Mouse (Mus musculus): ENCODE measurements at regions not wholly inside any gene's neighbourhood (a gene's known extent, or its start where the extent isn't known, plus 50 kb on each side); places are given as distances from the start of the nearest gene placed in this dataset.

- DNase-seq, result no peak
Measured at GRCm38 (mm10) chr11:71517377-71517776, 232.3 kb upstream of the Wscd1 start.

GRCm38 (mm10) chr11:71527691-71528090, 222.0 kb upstream of the Wscd1 start:
- DNase-seq, result no peak

GRCm38 (mm10) chr11:71528588-71528987, 221.1 kb upstream of the Wscd1 start:
- DNase-seq, result no peak

- DNase-seq, result no peak
Measured at GRCm38 (mm10) chr11:71541178-71541845, 208.4 kb upstream of the Wscd1 start.

GRCm38 (mm10) chr11:71557412-71557811, 192.3 kb upstream of the Wscd1 start:
- DNase-seq, result no peak

- no peak for DNase-seq
Measured at GRCm38 (mm10) chr11:71564831-71565230, 184.9 kb upstream of the Wscd1 start.

GRCm38 (mm10) chr11:71576801-71577200, 172.9 kb upstream of the Wscd1 start:
- DNase-seq, result no peak

- DNase-seq, result no peak
Measured at GRCm38 (mm10) chr11:71581775-71582174, 167.9 kb upstream of the Wscd1 start.

- no peak for DNase-seq
Measured at GRCm38 (mm10) chr11:71591014-71591413, 158.7 kb upstream of the Wscd1 start.

- DNase-seq, result no peak
Measured at GRCm38 (mm10) chr11:71594250-71594847, 155.4 kb upstream of the Wscd1 start.

GRCm38 (mm10) chr11:71597709-71598108, 152.0 kb upstream of the Wscd1 start:
- DNase-seq, result no peak

GRCm38 (mm10) chr11:71610782-71611181, 138.9 kb upstream of the Wscd1 start:
- no peak for DNase-seq

GRCm38 (mm10) chr11:71615526-71615925, 134.2 kb upstream of the Wscd1 start:
- no peak for DNase-seq

GRCm38 (mm10) chr11:71625501-71626191, 124.1 kb upstream of the Wscd1 start:
- no peak for DNase-seq

- no peak for DNase-seq
Measured at GRCm38 (mm10) chr11:71636111-71636510, 113.6 kb upstream of the Wscd1 start.

- no peak for DNase-seq
Measured at GRCm38 (mm10) chr11:71636785-71637184, 112.9 kb upstream of the Wscd1 start.

- DNase-seq, result no peak
Measured at GRCm38 (mm10) chr11:71642886-71643285, 106.8 kb upstream of the Wscd1 start.

GRCm38 (mm10) chr11:71651756-71652380, 97.9 kb upstream of the Wscd1 start:
- no peak for DNase-seq

- no peak for DNase-seq
Measured at GRCm38 (mm10) chr11:71652381-71652775, 97.3 kb upstream of the Wscd1 start.

- no peak for DNase-seq
Measured at GRCm38 (mm10) chr11:71658346-71658745, 91.4 kb upstream of the Wscd1 start.

- no peak for DNase-seq
Measured at GRCm38 (mm10) chr11:71670111-71671050, 79.3 kb upstream of the Wscd1 start.
